Comparison of ENCODE assay signal across 8 mouse cellular contexts in genomic region chr4:143074071-143074765, GRCm38 (mm10).
DNase-seq lines count a peak whose midpoint lies in the region; ATAC-seq lines count a peak whose summit lies in the region.

No protein-coding gene starts in this region.

- ATAC-seq in embryonic facial prominence, embryonic 15.5 days (ENCODE audit: insufficient number of reproducible peaks, low FRiP score, low TSS enrichment, low read depth), result peak; percentile 39; the same call in 1 of the 2 replicates
- peak; percentile 61 for ATAC-seq in hindbrain, embryonic 16.5 days
- ATAC-seq in megakaryocyte progenitor cell, adult 5-6 weeks (replicated peaks; ENCODE audit: poor library complexity), result peak; percentile 31

- no peaks in the 10 kb centered on the region for H3K9me3 ChIP-seq in embryonic facial prominence, embryonic 15.5 days (replicated peaks)
- no peaks in the 10 kb centered on the region for H3K9me3 ChIP-seq in hindbrain, embryonic 16.5 days (ENCODE audit: control insufficient read depth, low read length)

- H3K27me3 ChIP-seq in embryonic facial prominence, embryonic 15.5 days, result no peaks in the 10 kb centered on the region
- H3K27me3 ChIP-seq in hindbrain, embryonic 16.5 days (replicated peaks; ENCODE audit: control insufficient read depth, insufficient read depth, low read length), result no peaks in the 10 kb centered on the region

- peaks cover 10% of the 10 kb centered on the region for H3K4me1 ChIP-seq in embryonic facial prominence, embryonic 15.5 days
- H3K4me1 ChIP-seq in hindbrain, embryonic 16.5 days (ENCODE audit: control insufficient read depth, insufficient read depth, low read depth, low read length), result peaks cover 13% of the 10 kb centered on the region

- WGBS in embryonic facial prominence, embryonic 15.5 days, result 3% methylated on average over 20 of the region's 20 CpGs
- 2% methylated on average over 20 of the region's 20 CpGs for WGBS in hindbrain, embryonic 16.5 days

- DNase-seq in gastrocnemius, postnatal 14 days, result peak; percentile 15
- no peak for DNase-seq in gastrocnemius, adult 18-20 months (ENCODE audit: low spot score)
- peak; percentile 16 for DNase-seq in ES-CJ7 (ENCODE audit: low read depth, low spot score)
- no peak for DNase-seq in spleen, postnatal 10 days (ENCODE audit: low spot score in 2 of 2)
- DNase-seq in natural killer cell, adult 2 months (ENCODE audit: low spot score in 2 of 2), result no peak

- H3K9ac ChIP-seq in embryonic facial prominence, embryonic 15.5 days, result peak overlapping the region; percentile 21; the same call in 1 of the 2 replicates
- H3K9ac ChIP-seq in hindbrain, embryonic 16.5 days (ENCODE audit: low read depth, low read length), result peak overlapping the region; percentile 54

- no peaks in the 10 kb centered on the region for H3K36me3 ChIP-seq in embryonic facial prominence, embryonic 15.5 days
- no peaks in the 10 kb centered on the region for H3K36me3 ChIP-seq in hindbrain, embryonic 16.5 days (ENCODE audit: control insufficient read depth, insufficient read depth, low read length)

- intact Hi-C loops in gastrocnemius, postnatal 14 days (cut with DNase I; ENCODE audit: low total_unique reads), result no loop called here

- peak overlapping the region; percentile 51 for H3K4me2 ChIP-seq in embryonic facial prominence, embryonic 15.5 days (replicated peaks)
- peak overlapping the region; percentile 58 for H3K4me2 ChIP-seq in hindbrain, embryonic 16.5 days (ENCODE audit: low read length)

- peak overlapping the region; percentile 27 for H3K4me3 ChIP-seq in embryonic facial prominence, embryonic 15.5 days (replicated peaks)
- peak overlapping the region; percentile 33 for H3K4me3 ChIP-seq in hindbrain, embryonic 16.5 days (ENCODE audit: low read length)

- H3K27ac ChIP-seq in embryonic facial prominence, embryonic 15.5 days (replicated peaks), result no peak overlapping the region
- H3K27ac ChIP-seq in hindbrain, embryonic 16.5 days (ENCODE audit: low read depth, low read length), result no peak overlapping the region

Comparison
In these comparisons a context has a peak if more than half of its experiments do, and no peak if none do; other contexts are left out.
1. DNase-seq: peak in gastrocnemius, postnatal 14 days (single experiment) and ES-CJ7 (single experiment); none in gastrocnemius, adult 18-20 months (single experiment), spleen, postnatal 10 days (0 of 2) and natural killer cell, adult 2 months (0 of 2).
2. Peak in every context shown above with its lines, with median percentiles within 50 percentile points of each other: ATAC-seq.